Mouse (Mus musculus) heart, postnatal 4 days (tissue): ENCODE results near the gene Tmprss6. TPM values are rescaled to one million over a fixed set of nuclear protein-coding genes. Genes with fewer than 3 reads are reported as not detected.

Source experiments
- DNase-seq: peaks from one replicate; pipeline ENCODE4 v3.0.0; 2021
- total RNA-seq, 2 experiments: library from RNA; stranded (reverse); gene quantifications; 2 replicates each; pipeline ENCODE4 v1.2.3; 2021

The Tmprss6 gene
- total RNA-seq: not detected

DNA sequence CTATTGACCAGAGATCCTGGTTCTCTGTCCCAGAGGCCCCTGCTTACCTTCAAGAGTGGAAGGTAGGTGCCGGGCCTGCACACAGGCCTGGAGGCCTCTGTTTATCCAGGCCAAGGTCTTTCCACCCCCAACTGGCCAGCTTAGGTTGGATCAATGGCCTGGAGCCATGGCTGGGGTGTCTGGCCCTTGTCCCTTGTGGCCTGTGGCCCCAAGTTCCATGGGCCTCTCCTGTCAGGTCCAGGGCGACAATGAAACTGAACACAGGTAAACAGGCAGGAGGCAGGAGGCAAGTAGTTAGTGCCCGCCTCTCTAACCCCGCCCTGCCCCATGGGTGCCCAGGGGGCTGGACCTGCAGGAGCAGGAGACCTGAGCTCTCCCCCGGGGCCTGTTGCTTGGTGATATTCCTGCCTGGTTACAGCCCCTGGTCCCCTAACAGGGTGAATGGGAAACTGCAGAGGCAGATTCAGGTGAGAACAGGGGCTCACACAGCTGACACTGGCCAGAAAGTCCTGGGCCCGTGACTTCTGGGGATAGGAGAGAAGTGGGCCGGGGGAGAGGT lies at the start of gene Tmprss6:
Gene Tmprss6 (minus strand): TSS at position 256 of the 559 bp plus-strand sequence.
- DNase-seq: no peak

DNA sequence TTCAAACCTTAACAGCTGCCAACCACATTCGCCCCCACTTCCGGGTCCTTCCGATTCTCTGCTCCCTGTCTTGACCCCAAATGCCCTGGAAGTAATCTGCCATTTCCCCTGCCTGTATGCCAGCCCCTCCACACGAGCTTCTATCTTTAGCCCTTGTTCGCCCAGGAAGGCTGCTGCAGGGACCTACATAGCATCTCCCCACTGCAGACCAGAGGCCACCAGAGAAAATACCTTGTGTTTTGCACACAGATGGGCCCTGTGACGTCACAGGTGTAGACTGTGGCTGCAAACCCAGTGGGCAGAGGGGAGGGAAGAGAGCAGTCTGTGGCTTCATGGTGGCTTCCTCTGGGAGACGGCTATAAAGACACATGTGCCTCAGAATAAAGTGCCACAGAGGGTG lies 49.8 kb upstream of the Tmprss6 start:
- DNase-seq: no peak

GRCm38 (mm10) chr15:78515759-78516158 lies 47.3 kb upstream of the Tmprss6 start:
- DNase-seq: no peak

DNA sequence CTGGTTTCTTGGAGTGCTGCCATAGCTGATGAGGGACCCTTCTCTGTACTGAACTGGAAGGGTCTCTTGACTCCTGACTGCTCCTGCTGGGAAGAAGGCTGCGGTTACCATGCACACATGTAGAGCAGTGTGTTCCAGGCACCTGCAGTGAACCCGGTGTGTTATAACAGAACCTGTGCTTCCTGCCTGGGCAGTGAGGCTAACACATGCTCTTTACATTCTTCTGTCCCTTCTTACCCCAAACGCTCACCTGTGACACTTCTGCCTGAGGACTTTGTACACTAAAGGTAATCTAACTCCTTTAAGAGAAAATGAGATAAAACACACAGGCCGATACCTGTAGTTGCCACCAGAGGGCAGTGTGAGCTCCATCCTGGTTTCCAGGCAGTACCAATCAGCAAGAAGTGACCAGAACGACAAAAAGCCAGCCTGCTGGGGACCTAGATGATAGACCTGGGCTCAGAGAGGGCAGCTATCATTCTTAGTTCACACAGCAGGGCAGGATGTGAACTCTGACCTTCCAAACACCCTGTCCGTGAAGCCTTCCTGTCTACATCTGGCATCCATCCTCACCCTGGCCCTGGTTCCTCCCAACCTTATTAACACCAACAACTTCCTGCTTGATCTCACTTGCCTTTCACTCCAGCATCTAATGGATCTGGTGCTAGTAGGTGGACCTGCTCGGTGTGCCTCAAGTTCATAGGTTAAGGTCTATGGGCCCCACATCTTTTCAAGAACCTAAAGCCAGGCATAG lies 46.1 kb upstream of the Tmprss6 start:
- DNase-seq: peak; percentile 90

DNA sequence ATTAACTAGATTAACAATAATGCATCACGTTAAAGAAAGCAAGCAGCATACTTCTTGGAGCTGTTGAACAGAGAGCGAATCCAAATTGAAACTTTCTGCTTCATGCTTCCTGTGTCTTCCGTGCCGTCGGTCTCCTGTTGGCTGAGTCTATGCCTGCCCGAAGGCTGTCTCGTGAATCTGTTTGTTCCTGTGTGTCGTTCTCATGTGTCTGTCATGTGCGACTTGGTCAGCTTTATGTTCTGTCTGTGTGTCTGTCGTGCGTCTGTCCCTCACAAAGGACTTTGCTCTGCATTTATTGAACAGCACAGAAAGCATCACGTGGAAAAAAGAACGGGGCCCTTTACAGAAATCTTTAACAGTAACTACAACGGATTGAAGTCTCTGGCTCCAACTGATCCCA lies 44.6 kb upstream of the Tmprss6 start:
- no peak for DNase-seq

DNA sequence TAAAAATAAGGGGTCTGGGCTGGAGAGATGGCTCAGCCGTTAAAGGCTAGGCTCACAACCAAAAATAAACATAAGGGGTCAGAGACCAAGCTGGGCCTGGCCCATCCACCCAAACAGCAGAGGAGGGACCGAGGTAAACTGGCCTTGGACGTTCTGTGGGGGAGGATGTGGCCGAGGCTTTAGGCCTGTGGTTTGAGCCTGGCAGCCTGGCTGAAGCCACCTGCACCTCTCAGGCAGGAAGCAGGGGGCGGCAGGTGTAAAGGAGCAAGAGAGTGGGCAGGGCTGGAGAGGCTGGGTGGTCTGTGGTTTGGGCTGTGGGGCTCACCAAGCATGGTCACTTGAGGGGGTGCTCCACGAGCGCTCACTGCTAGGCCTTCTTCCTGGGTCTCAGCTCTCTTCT lies 43.5 kb upstream of the Tmprss6 start:
- no peak for DNase-seq

- no peak for DNase-seq
Measured at GRCm38 (mm10) chr15:78510736-78511135, 42.3 kb upstream of the Tmprss6 start.

- DNase-seq: no peak
Measured at GRCm38 (mm10) chr15:78510121-78510576, 41.7 kb upstream of the Tmprss6 start.

DNA sequence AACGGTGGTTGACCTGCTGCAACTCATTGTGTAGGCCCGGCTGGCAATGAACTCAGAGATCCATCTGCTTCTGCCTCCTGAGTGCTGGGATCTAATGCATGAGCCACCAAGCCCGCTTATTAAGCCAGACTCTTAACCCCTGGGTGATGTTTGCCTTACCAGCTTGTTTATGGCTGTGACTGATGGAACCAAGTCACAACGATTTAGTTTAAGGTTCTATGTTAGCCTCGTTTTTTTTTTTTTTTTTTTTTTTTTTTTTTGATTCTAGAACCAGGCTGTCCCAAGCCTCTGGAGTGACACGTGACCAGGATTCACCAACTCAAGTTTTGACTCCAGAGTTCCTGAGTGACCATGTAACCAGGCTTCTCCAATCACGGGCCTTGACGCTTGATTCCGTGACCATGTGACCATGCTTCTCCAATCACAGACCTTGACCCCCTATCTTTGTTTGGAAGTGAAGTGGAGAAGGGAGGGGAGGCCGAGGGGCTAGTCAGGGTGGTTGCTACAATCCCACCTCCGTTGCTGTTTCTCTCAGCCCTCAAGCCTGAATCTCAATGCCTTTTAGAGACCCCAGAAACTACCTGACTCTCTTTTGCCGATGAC lies 41.0 kb upstream of the Tmprss6 start:
- no peak for DNase-seq

DNA sequence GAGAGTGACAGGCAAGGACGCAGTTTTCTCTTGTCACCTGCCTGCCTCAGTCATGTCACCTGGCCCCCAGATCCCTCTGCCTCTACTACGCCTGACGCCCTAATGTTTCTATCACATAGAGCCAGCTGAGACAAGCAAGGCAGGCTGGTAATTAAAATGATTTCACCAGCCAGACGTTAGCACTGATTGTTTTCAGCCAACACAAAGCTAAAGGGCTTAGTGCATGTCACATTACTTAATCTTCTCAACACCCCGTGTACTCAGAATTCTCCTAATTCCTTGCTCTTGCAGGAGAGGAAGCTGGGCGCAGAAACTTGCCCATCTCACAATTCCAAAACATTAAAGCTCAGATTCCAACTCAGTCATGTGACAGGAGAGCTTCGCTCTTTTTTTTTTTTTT lies 40.0 kb upstream of the Tmprss6 start:
- no peak for DNase-seq

DNA sequence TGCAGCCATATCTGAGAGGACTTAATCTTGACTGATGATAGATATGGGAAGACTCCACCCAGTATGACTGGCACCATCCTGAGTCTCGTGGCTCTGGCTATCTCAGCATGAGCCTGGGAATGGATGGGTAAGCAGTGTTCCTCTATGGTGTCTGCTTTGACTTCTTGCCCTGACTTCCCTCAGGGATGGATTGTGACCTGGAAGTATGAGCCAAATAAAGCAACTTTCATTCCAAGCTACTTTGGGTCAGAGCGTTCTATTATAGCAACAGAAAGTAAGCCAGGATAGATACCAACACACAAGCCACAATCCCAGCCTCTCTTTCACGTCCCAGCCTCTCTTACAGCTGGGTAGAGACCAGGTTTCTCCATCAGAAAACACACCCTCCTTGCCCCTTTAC lies 37.1 kb upstream of the Tmprss6 start:
- DNase-seq: no peak

- no peak for DNase-seq
Measured at GRCm38 (mm10) chr15:78504816-78505215, 36.4 kb upstream of the Tmprss6 start.

GRCm38 (mm10) chr15:78504013-78504412 lies 35.6 kb upstream of the Tmprss6 start:
- DNase-seq: no peak

DNA sequence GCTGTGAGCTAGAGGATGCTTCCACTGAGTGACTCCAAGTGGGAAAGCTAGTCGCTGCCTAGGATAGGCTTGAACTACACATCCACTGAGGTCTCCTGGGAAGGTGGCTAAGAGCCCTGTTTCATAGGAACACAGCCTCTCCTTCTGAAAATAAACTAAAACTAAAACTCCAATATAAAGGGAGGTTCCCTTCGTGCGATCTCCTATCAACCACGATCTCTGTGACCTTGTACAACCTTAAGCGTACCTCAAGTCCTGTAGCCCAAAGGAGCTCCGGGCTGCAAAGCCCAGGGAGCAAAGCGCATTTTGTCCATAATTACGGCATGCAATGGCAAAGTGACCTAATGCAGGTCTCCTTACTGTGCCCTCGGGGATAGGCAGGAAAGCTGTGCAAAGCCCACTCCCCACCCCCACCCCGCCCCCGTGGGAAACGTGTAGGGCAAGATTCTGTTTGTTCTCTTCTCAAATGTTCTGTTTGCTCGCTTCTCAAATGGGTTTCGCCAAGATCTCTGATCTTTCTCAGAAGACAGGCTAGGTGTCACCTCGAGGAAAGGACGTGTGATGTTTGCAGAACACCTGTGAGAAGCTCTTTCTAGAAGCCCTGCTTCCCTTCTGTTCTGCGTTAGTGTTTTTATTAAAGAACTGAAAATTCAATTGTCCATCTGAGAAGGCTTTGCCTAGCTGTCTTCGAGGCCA lies 34.2 kb upstream of the Tmprss6 start:
- DNase-seq: no peak

- DNase-seq: no peak
Measured at GRCm38 (mm10) chr15:78494968-78495406, 26.6 kb upstream of the Tmprss6 start, which contains the start of gene Il2rb. Il2rb (minus strand) TSS chr15:78495271.

DNA sequence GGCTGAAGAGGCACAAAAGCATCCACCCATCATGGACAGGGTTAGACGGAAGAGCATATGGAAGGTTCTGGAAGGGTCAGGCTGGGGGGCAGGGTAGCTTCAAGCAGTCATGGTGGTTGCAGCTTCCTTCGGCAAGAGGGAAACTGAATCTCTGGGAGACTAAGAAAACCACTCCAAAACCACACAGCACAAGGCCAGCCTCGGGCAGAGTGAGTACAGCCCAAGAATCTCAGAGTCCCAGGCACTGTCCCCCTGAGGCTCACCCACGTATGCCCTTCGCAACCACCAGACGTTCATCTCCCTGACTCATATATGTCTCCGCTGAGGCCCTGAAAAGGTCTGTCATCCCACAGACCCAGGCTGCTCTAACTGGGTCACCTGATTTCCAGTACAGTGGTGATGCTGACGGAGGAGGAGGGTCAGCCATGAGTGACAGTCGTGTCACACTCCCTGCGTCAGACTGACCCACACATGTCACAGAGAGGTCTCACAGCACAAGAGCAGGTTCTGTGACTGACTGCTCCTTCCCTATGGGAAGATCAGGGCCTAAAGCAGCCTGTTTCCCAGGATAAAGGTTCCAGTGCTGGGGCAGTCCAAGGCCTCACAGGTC lies 25.1 kb upstream of the Tmprss6 start:
- DNase-seq: no peak

GRCm38 (mm10) chr15:78491301-78491700 lies 22.9 kb upstream of the Tmprss6 start:
- no peak for DNase-seq

DNA sequence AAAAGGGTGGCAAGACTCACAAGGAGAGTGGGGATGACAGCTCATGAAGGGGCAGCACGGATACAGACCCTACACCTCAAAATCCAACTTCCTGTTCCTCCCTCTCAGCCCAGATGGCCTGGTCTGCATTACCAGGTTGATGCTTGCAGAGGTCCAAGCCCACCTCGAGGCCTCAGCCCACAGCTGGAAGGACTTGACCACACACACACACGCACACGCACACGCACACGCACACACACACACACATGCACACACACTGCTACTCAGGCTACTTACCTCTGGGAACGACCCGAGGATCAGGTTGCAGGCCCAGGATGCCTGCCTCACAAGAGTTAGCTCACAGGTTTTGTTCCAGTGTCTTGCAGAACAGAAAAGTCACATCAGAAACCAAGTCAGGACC lies 21.5 kb upstream of the Tmprss6 start:
- DNase-seq: no peak

DNA sequence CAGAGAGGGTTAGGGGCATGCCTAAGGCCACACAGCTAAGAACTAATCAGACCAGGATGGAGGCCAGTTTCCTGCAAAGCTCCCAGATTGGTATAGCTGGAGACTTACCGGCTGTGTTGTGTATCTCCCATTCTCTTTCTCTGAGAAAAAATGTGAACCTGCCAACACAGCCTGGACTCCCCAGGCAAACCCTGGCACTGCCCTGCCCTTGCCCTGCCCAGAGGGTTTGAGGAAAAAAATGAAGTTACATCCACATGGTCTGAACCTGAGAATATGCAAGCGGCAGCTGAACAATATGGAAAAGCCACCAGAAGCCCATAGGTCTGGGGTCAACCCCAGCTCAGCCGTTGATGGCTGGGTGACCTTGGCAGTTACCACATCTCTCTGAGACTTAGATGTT lies 20.8 kb upstream of the Tmprss6 start:
- DNase-seq: no peak

DNA sequence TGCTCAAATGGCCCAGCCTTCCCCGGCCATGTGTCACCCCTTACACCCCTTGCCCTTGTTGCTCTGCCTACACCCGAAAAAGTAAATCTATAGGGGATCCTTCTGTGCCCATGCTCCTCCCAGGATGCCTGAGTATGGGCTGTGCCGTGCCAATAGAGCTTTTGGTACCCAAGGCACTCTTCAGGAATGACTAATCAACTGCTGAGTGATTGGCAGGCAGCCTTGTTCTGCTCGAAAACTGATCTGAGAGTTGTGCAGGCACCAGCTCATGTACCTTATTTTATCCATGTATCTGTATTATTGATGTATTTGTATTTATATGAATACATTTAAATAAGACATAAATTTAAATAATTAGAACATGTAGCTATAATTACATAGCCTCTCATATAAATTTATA lies 18.6 kb upstream of the Tmprss6 start:
- DNase-seq: no peak

- no peak for DNase-seq
Measured at GRCm38 (mm10) chr15:78486564-78486963, 18.1 kb upstream of the Tmprss6 start.

DNA sequence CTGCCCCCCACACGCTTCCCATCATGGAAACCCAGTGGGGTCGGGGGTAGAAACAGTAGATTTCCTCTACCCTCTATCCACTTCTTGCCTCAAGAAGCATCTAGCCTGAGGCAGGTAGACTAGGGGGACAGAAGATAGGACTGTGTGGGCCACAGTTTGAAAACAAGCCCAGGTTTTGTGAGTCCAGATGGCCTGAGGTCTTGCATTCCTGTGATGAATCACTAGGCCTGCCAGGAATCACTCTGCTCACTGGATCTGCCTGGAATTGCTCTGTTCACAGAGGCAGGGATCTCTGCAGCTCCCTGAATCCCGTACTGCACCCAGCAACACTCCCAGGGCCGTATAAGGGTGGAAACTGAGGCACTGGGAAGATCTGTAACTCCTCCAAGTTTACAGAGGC lies 14.9 kb upstream of the Tmprss6 start:
- DNase-seq: no peak

GRCm38 (mm10) chr15:78482518-78482917 lies 14.1 kb upstream of the Tmprss6 start:
- DNase-seq: no peak
